Mouse (Mus musculus) lung, embryonic 14.5 days (tissue): ENCODE results near the gene Lingo1. TPM values are rescaled to one million over a fixed set of nuclear protein-coding genes. Genes with fewer than 3 reads are reported as not detected.
A peak's percentile ranks its signal among the peaks of the same experiment; 100 is the strongest.

ENCODE experiments used
- ATAC-seq: fragments of 200-750 bp; cut with Nextera tagmentation; 2 replicates; pipeline ENCODE4 v1.8.0; 2017; ENCODE audit warnings: mild to moderate bottlenecking, moderate TSS enrichment, moderate library complexity; ENCODE audit not compliant: insufficient read depth
- DNase-seq: peaks from one replicate; pipeline ENCODE4 v3.0.0-alpha.2; 2015
- H3K27ac ChIP-seq: fragments of 300-500 bp; sonication (generic); 2 replicates; pipeline ENCODE4 v1.5.1; 2014; ENCODE audit warnings: low read depth, mild to moderate bottlenecking, moderate library complexity
- H3K27me3 ChIP-seq: fragments of 300-500 bp; sonication (generic); 2 replicates; pipeline ENCODE4 v1.6.1; 2014; ENCODE audit warnings: low read length, control low read depth; ENCODE audit not compliant: insufficient read depth
- H3K36me3 ChIP-seq: fragments of 300-500 bp; sonication (generic); 2 replicates; pipeline ENCODE4 v1.6.1; 2014; ENCODE audit warnings: control low read depth; ENCODE audit not compliant: insufficient read depth
- H3K4me1 ChIP-seq: fragments of 300-500 bp; sonication (generic); 2 replicates; pipeline ENCODE4 v1.6.1; 2014; ENCODE audit warnings: antibody characterized with exemption, control low read depth; ENCODE audit not compliant: insufficient read depth
- H3K4me2 ChIP-seq: fragments of 300-500 bp; sonication (generic); 2 replicates; pipeline ENCODE4 v1.6.1; 2014; ENCODE audit warnings: mild to moderate bottlenecking
- H3K4me3 ChIP-seq: fragments of 300-500 bp; sonication (generic); 2 replicates; pipeline ENCODE4 v1.5.1; 2014; ENCODE audit warnings: low read depth, low read length
- H3K9ac ChIP-seq: fragments of 300-500 bp; sonication (generic); 2 replicates; pipeline ENCODE4 v1.6.1; 2014
- H3K9me3 ChIP-seq: fragments of 300-500 bp; sonication (generic); 2 replicates; pipeline ENCODE4 v1.6.1; 2016; ENCODE audit warnings: low read depth, low read length, control low read depth
- CTCF ChIP-seq: IDR thresholded peaks from 2 replicates; pipeline ENCODE4 v1.5.1; 2016; ENCODE audit warnings: antibody characterized with exemption, low read depth
- WGBS: fragments of 180-500 bp; shearing (Covaris S2); extraction: QIAGEN DNeasy Blood & Tissue Kit; methylation state at CpG from one replicate; pipeline ENCODE4 v1.1.7; 2014; 5-methylcytosine and 5-hydroxymethylcytosine counted together
- polyA plus RNA-seq: library from polyadenylated mRNA; unstranded; fragments of >200 nt; fragmentation: Nextera tagmentation; extraction: Ambion mirVana; gene quantifications from 2 replicates; pipeline ENCODE4 v1.2.1, GENCODE M21; 2014

The Lingo1 gene
- polyA plus RNA-seq, 1 experiment from 2014 or later: 4.8 TPM

DNA sequence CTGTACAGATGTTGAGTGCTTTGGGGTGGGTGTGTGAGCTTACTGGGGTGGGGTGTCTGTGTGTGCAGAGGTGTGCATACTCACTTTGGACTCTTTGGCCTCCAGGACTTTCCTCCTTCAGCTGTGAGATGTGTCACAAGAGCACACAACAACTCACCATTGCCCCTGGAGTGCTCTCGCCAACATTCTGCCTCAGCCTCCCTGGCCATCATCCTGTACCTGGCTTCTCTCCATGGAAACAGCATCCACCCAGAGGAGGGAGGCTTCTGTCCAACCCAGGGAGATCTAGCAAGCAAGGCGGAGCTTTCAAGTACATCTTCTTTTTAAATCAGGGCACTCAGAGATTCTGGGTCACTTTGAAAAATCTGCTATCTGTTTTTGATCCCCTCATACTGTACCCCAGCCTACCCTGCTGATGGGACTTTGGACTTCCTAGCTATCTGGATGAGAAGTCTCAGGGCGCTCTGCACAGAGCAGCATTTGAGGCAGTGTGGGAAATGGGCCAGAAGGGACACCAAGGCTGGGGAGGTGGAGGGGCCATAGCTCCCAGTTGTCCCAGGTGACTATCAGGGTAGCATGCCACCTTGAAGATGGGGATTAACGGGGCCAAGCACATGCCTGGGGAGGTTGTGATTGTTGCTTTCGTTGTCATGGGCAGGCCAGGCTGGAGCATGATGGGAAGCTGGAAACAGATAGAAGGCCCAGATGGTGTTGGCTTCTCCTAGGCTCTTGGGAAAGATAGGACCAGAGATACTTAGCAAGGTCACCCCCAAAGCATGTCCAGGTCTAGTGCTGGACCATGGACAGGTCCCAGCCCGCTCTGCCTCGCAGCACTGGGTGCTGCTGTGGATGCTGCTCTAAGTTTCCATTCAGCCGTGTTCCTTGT is 184.1 kb downstream of the Lingo1 start:
- TF ChIP-seq CTCF: no peak
- Histone ChIP-seq H3K9me3 (no peaks in the 10 kb centered on the region), H3K9ac (no peak overlapping the region), H3K4me2 (no peak overlapping the region), H3K36me3 (no peaks in the 10 kb centered on the region), H3K4me3 (no peak overlapping the region), H3K4me1 (no peaks in the 10 kb centered on the region), H3K27ac (no peak overlapping the region), H3K27me3 (0 out of 2 replicates have a peak, but pooled peaks cover 6% of the 10 kb centered on the region)
- 86% methylated on average over 8 of the region's 8 CpGs for WGBS
- ATAC-seq: no peak
- DNase-seq: no peak

DNA sequence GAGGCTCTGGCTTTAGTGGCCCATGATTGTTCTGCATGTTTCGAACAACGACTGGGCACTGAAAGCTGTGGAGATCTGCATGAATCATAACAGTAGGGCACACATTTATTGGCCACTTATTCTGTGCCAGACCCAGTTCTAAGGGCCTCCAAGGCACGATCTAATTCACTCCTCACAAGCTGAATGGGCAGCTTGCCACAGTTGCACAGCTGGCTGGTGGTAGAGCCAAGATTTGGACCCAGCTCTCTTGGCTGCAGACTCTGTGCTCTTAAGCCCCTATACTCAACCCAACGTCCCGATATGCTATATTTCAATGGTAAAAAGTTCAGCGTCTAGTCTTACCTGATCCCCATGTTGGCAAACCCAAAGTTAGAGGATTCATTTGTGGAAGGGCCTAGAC is 185.3 kb downstream of the Lingo1 start:
- ATAC-seq (no peak), DNase-seq (no peak)
- Histone ChIP-seq H3K9me3 (no peaks in the 10 kb centered on the region), H3K4me1 (no peaks in the 10 kb centered on the region), H3K27ac (no peak overlapping the region), H3K4me3 (no peak overlapping the region), H3K9ac (no peak overlapping the region), H3K4me2 (no peak overlapping the region), H3K36me3 (no peaks in the 10 kb centered on the region), H3K27me3 (0 out of 2 replicates have a peak, but pooled peaks cover 6% of the 10 kb centered on the region)
- WGBS: 82% methylated on average over 6 of the region's 6 CpGs
- no peak for TF ChIP-seq CTCF

DNA sequence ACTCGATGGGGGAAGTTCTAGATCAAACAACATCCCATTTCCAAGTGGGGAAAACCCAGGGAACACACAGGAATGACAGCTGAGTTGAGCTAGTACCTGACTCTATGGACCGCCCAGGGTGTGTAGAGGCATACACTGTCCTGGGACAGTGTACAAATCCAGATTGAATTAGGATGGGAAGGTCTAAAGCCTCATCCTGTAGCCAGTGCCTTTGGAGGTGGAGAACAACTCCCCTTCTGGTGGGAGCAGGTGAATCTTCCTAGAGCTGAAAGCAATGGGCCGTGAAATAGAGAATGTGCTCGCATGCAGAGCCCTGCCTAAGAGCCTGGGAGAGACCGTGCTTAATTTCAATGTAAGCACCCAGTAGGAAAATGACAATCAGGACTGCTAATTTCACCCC is 185.8 kb downstream of the Lingo1 start:
- DNase-seq (no peak), ATAC-seq (no peak)
- Histone ChIP-seq H3K4me2 (no peak overlapping the region), H3K27ac (no peak overlapping the region), H3K4me3 (no peak overlapping the region), H3K9ac (no peak overlapping the region), H3K9me3 (no peaks in the 10 kb centered on the region), H3K27me3 (0 out of 2 replicates have a peak, but pooled peaks cover 6% of the 10 kb centered on the region), H3K36me3 (no peaks in the 10 kb centered on the region), H3K4me1 (no peaks in the 10 kb centered on the region)
- WGBS: 75% methylated on average over 5 of the region's 5 CpGs
- TF ChIP-seq CTCF: no peak

DNA sequence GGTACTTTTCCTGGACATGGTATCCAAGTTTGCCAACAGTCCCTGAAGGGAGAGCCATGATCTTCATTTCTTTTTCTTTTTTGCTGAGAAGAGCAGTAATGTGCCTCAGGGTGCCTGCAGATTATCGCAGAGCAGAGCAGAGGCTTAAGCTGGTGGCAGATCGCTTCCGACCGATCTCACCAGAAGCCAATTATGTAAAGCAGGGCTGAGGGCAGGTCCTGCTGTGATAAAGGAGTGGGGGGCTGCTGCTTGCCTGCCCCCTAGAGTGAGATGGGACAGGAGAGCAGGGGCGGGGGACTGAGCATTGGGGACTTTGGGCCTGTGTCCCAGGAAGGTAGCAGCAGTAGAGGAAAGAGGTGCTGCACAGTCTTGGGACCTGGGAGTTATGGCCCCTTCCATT is 186.8 kb downstream of the Lingo1 start:
- 24% methylated on average over 5 of the region's 5 CpGs for WGBS

DNA sequence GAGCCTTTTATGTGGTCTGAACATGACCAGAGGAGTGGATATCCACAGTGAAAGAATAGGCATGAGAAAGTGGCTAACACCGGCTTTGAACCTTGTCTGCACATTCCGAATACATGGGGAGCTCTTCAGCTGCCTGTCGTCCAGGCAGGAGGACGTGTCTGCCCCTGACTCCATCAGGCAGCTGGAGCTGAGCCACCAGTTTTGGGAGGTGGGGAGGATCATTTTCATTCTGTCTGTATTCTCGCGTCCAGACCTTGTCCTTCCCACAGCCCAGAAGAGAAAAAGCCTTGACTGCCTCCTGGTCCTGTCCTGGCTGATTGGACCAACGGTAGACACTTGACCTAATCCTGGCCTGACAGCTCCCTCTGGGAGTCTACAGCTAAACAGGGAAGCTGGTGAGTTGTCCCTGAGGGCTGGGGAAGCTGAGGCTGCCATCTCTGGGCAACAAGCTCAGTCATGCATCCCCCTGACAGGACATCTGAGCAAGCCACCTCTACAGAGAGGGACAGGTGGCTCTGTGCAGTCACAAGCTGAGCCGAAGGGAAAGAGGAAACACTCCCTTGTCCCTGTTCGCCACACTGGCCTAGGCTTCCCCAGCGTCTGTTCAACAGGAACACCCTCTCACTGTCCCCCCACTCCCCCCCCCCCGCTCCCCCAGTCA is 187.4 kb downstream of the Lingo1 start:
- TF ChIP-seq CTCF: no peak
- 18% methylated on average over 11 of the region's 11 CpGs for WGBS
- Histone ChIP-seq H3K9me3 (no peaks in the 10 kb centered on the region), H3K9ac (no peak overlapping the region), H3K27ac (no peak overlapping the region), H3K4me3 (no peak overlapping the region), H3K36me3 (no peaks in the 10 kb centered on the region), H3K4me2 (no peak overlapping the region), H3K4me1 (no peaks in the 10 kb centered on the region), H3K27me3 (0 out of 2 replicates have a peak, but pooled peaks cover 6% of the 10 kb centered on the region)
- no peak for ATAC-seq
- no peak for DNase-seq

More for the DNA sequence above, 186.8 kb downstream of the Lingo1 start:
- Histone ChIP-seq H3K4me2 (no peak overlapping the region), H3K27me3 (0 out of 2 replicates have a peak, but pooled peaks cover 6% of the 10 kb centered on the region), H3K4me3 (no peak overlapping the region), H3K9ac (no peak overlapping the region), H3K27ac (no peak overlapping the region), H3K36me3 (no peaks in the 10 kb centered on the region), H3K4me1 (no peaks in the 10 kb centered on the region), H3K9me3 (no peaks in the 10 kb centered on the region)
- DNase-seq (no peak), ATAC-seq (no peak)
- TF ChIP-seq CTCF: no peak

DNA sequence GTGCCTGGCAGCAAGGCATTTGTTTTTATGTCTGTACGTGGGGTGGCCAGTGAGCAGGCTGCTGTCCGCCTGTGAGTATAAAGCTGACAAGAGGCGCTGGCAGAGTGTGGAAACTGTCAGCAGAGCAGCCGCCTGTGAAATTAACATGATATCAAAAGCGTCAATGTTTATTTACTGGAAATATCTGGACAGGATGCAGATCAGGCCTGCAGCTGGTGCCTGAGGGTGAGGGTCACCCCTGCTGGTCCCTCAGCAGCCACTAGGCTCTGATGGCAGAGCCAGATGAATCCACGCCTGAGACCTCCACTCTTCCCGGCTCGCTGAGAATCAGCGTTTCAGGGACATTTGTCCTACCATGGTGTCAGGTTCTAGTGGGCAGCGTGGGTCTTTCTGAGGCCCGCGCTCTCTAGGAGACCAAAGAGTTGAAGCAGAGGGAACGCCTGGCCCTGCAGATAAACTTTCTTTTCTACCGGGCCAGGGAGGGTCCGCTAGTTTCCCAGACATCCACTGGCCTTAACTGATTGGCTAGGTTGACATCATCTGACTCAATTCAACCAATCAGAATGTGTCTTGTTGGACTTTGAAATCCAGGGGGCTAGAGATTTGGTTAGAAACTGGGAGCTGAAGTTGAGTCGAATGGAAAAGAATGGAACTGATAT is 190.1 kb downstream of the Lingo1 start:
- 0 out of 2 replicates have a peak, but pooled peaks have one; percentile 17 for ATAC-seq
- Histone ChIP-seq H3K4me1 (no peaks in the 10 kb centered on the region), H3K27ac (no peak overlapping the region), H3K4me2 (no peak overlapping the region; the same call in 1 of the 2 replicates), H3K27me3 (0 out of 2 replicates have a peak, but pooled peaks cover 6% of the 10 kb centered on the region), H3K9ac (no peak overlapping the region), H3K4me3 (no peak overlapping the region), H3K9me3 (no peaks in the 10 kb centered on the region), H3K36me3 (no peaks in the 10 kb centered on the region)
- 63% methylated on average over 16 of the region's 16 CpGs for WGBS
- DNase-seq: peak; percentile 46
- TF ChIP-seq CTCF: no peak; the same call in 1 of the 2 replicates

DNA sequence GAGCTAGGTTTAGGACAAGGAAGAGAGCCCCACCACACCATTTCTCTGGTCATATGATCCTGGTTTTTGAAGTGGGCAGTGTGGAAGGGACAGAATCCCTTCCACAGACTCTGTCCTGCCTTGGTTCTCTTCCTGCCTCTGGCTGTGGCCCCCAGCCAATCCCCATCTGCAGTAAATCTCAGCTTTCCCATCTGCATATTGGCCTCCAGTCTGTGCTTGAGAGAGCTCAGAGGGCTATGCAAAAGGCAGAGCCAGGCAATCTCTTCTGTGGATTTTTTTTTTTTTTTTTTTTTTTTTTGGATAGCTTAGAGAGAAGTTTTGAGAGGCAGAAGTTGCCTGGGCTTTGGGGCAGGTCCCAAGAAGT is 190.8 kb downstream of the Lingo1 start:
- H3K4me1 ChIP-seq: no peaks in the 10 kb centered on the region
- DNase-seq (no peak), ATAC-seq (no peak)
- TF ChIP-seq CTCF: no peak
- 0 out of 2 replicates have a peak, but pooled peaks cover 6% of the 10 kb centered on the region for H3K27me3 ChIP-seq
- H3K4me2 ChIP-seq: no peak overlapping the region
- no peak overlapping the region for H3K27ac ChIP-seq
- H3K9ac ChIP-seq: no peak overlapping the region
- no peaks in the 10 kb centered on the region for H3K36me3 ChIP-seq
- H3K9me3 ChIP-seq: no peaks in the 10 kb centered on the region
- H3K4me3 ChIP-seq: no peak overlapping the region
